Mouse (Mus musculus) liver, adult 2 months (tissue): ENCODE measurements around the gene Ipo13. TPM values are rescaled to one million over a fixed set of nuclear protein-coding genes. Genes with fewer than 3 reads are reported as not detected.

ENCODE experiments used
- DNase-seq: peaks from one replicate; pipeline ENCODE4 v3.0.0-alpha.2; 2011; ENCODE audit warnings: low read depth, low spot score; ENCODE audit errors: extremely low read depth
- H3K27ac ChIP-seq: fragments of 200-500 bp; replicated peaks from 2 replicates; pipeline ENCODE4 v1.5.1; 2012; ENCODE audit warnings: low read depth, mild to moderate bottlenecking, control low read depth, inconsistent platforms, low read length; ENCODE audit not compliant: insufficient read depth
- H3K27me3 ChIP-seq: fragments of 200-500 bp; 2 replicates; pipeline ENCODE4 v1.6.1; 2012; ENCODE audit warnings: mild to moderate bottlenecking, moderate library complexity, low read length, inconsistent platforms; ENCODE audit not compliant: control insufficient read depth, insufficient read depth
- H3K36me3 ChIP-seq: fragments of 200-500 bp; 2 replicates; pipeline ENCODE4 v1.6.1; 2012; ENCODE audit warnings: low read length, inconsistent platforms; ENCODE audit not compliant: control insufficient read depth, insufficient read depth
- H3K4me1 ChIP-seq: fragments of 200-500 bp; 2 replicates; pipeline ENCODE4 v1.6.1; 2011; ENCODE audit warnings: low read length; ENCODE audit not compliant: control insufficient read depth, insufficient read depth
- H3K4me3 ChIP-seq: fragments of 200-500 bp; 2 replicates; pipeline ENCODE4 v1.5.1; 2011; ENCODE audit warnings: low read depth, mild to moderate bottlenecking, control low read depth, low read length, moderate library complexity; ENCODE audit not compliant: insufficient read depth
- H3K79me2 ChIP-seq: fragments of 200-500 bp; 2 replicates; pipeline ENCODE4 v1.6.1; 2012; ENCODE audit warnings: inconsistent platforms, mild to moderate bottlenecking, low read length, moderate library complexity; ENCODE audit not compliant: control insufficient read depth, insufficient read depth
- H3K9ac ChIP-seq: fragments of 200-500 bp; 2 replicates; pipeline ENCODE4 v1.6.1; 2012; ENCODE audit warnings: low read depth, mild to moderate bottlenecking, control low read depth, inconsistent platforms, low read length
- CTCF ChIP-seq: fragments of 200-500 bp; IDR thresholded peaks from 2 replicates; pipeline ENCODE4 v1.5.1; 2011; ENCODE audit warnings: low read depth, low read length, control low read depth
- POLR2A ChIP-seq: fragments of 200-500 bp; IDR thresholded peaks from 2 replicates; pipeline ENCODE4 v1.6.1; 2011; ENCODE audit warnings: low read length, control low read depth; ENCODE audit not compliant: insufficient read depth; ENCODE audit errors: extremely low read depth
- WGBS: fragments of 180-500 bp; shearing (Covaris S2); methylation state at CpG from one replicate; pipeline ENCODE4 v1.1.7; 2018; 5-methylcytosine and 5-hydroxymethylcytosine counted together
- polyA plus RNA-seq: library from polyadenylated mRNA; depleted of rRNA; stranded (reverse); fragments of >200 nt; gene quantifications from 2 replicates; pipeline ENCODE4 v1.2.3, GENCODE M21; 2012
- total RNA-seq: library from RNA; depleted of rRNA; stranded (reverse); fragments of >200 nt; gene quantifications from 2 replicates; pipeline ENCODE4 v1.2.3, GENCODE M21; 2014

Ipo13 gene
- total and polyA plus RNA-seq, 2 experiments, result 3.5 to 23.5 TPM

GRCm38 (mm10) chr4:117855146-117855545, 59.7 kb downstream of the Ipo13 start:
- H3K9ac ChIP-seq, result no peak overlapping the region
- 90% methylated on average over 9 of the region's 9 CpGs for WGBS
- H3K27me3 ChIP-seq, result no peaks in the 10 kb centered on the region
- H3K4me1 ChIP-seq, result peaks cover 7% of the 10 kb centered on the region
- no peaks in the 10 kb centered on the region; the same call in 1 of the 2 replicates for H3K36me3 ChIP-seq
- H3K79me2 ChIP-seq, result no peaks in the 10 kb centered on the region
- DNase-seq, result no peak
- H3K4me3 ChIP-seq, result no peak overlapping the region
- TF ChIP-seq CTCF (no peak), POLR2A (no peak)
- no peak overlapping the region for H3K27ac ChIP-seq

GRCm38 (mm10) chr4:117852152-117852868, 62.5 kb downstream of the Ipo13 start:
- TF ChIP-seq CTCF, result no peak
- no peak for TF ChIP-seq POLR2A
- DNase-seq, result peak; percentile 49
- H3K4me3 ChIP-seq, result no peak overlapping the region
- H3K79me2 ChIP-seq, result no peaks in the 10 kb centered on the region
- H3K36me3 ChIP-seq, result no peaks in the 10 kb centered on the region; the same call in 1 of the 2 replicates
- H3K27ac ChIP-seq, result no peak overlapping the region
- H3K4me1 ChIP-seq, result no peaks in the 10 kb centered on the region
- H3K27me3 ChIP-seq, result no peaks in the 10 kb centered on the region
- WGBS, result 37% methylated on average over 10 of the region's 10 CpGs
- H3K9ac ChIP-seq, result no peak overlapping the region

- no peak for TF ChIP-seq CTCF
- no peak for TF ChIP-seq POLR2A
- no peak overlapping the region for H3K4me3 ChIP-seq
- H3K9ac ChIP-seq, result no peak overlapping the region
- no peak overlapping the region for H3K27ac ChIP-seq
- WGBS, result 67% methylated on average over 7 of the region's 7 CpGs
- H3K4me1 ChIP-seq, result no peaks in the 10 kb centered on the region
- no peaks in the 10 kb centered on the region for H3K27me3 ChIP-seq
- peaks cover 3% of the 10 kb centered on the region for H3K36me3 ChIP-seq
- no peaks in the 10 kb centered on the region for H3K79me2 ChIP-seq
- DNase-seq, result no peak
These were observed 63.9 kb downstream of the Ipo13 start for GRCm38 (mm10) chr4:117850871-117851270.

- no peak overlapping the region for H3K27ac ChIP-seq
- WGBS, result 81% methylated on average over 7 of the region's 7 CpGs
- H3K4me3 ChIP-seq, result no peak overlapping the region
- no peak overlapping the region for H3K9ac ChIP-seq
- H3K27me3 ChIP-seq, result no peaks in the 10 kb centered on the region
- DNase-seq, result peak; percentile 37
- peaks cover 3% of the 10 kb centered on the region for H3K36me3 ChIP-seq
- TF ChIP-seq POLR2A, result no peak
- no peak for TF ChIP-seq CTCF
- no peaks in the 10 kb centered on the region for H3K79me2 ChIP-seq
- no peaks in the 10 kb centered on the region for H3K4me1 ChIP-seq
These were observed 64.6 kb downstream of the Ipo13 start for GRCm38 (mm10) chr4:117850176-117850575.

- no peak overlapping the region for H3K9ac ChIP-seq
- no peaks in the 10 kb centered on the region for H3K27me3 ChIP-seq
- no peaks in the 10 kb centered on the region for H3K79me2 ChIP-seq
- no peak for TF ChIP-seq CTCF
- TF ChIP-seq POLR2A, result no peak
- 76% methylated on average over 5 of the region's 5 CpGs for WGBS
- H3K27ac ChIP-seq, result no peak overlapping the region
- DNase-seq, result no peak
- H3K4me1 ChIP-seq, result no peaks in the 10 kb centered on the region
- H3K4me3 ChIP-seq, result no peak overlapping the region
- peaks cover 3% of the 10 kb centered on the region for H3K36me3 ChIP-seq
These were observed 65.3 kb downstream of the Ipo13 start for GRCm38 (mm10) chr4:117849506-117849905.

- peaks cover 3% of the 10 kb centered on the region for H3K36me3 ChIP-seq
- DNase-seq, result no peak
- TF ChIP-seq CTCF (no peak), POLR2A (no peak)
- no peak overlapping the region for H3K9ac ChIP-seq
- no peaks in the 10 kb centered on the region for H3K4me1 ChIP-seq
- whole genome bisulfite sequencing, result 86% methylated on average over 17 of the region's 17 CpGs
- H3K27me3 ChIP-seq, result no peaks in the 10 kb centered on the region
- H3K4me3 ChIP-seq, result no peak overlapping the region
- no peaks in the 10 kb centered on the region for H3K79me2 ChIP-seq
- H3K27ac ChIP-seq, result no peak overlapping the region
These were observed 65.7 kb downstream of the Ipo13 start for GRCm38 (mm10) chr4:117849063-117849462.
